Mouse (Mus musculus): ENCODE data around the gene Gm14214. TPM values are rescaled to one million over a fixed set of nuclear protein-coding genes. Genes with fewer than 3 reads are reported as not detected.

Gene Gm14214
- polyA plus RNA-seq (2017; shearing (Covaris generic)): 0.29 TPM

DNA sequence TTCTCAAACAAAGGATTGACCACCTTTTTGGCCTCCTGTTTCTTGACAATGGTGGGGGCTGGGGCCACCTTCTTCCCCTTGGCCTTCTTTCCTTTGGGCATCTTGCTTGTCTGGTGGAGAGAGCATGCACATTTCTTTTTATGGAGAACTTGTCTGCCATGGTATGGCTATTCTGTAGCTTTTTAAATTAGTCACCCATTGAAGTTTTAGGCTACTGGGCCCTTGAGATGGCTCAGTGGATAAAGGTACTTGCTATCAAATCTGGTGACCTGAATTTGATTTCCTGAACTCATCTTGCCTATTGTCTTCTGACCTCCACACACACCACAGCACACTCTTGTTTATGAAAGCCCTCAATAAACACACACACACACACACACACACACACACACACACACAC is at the start of gene Gm14214:
TSS of gene Gm14214 (minus strand) at position 101 of the 400 bp plus-strand sequence.

DNA sequence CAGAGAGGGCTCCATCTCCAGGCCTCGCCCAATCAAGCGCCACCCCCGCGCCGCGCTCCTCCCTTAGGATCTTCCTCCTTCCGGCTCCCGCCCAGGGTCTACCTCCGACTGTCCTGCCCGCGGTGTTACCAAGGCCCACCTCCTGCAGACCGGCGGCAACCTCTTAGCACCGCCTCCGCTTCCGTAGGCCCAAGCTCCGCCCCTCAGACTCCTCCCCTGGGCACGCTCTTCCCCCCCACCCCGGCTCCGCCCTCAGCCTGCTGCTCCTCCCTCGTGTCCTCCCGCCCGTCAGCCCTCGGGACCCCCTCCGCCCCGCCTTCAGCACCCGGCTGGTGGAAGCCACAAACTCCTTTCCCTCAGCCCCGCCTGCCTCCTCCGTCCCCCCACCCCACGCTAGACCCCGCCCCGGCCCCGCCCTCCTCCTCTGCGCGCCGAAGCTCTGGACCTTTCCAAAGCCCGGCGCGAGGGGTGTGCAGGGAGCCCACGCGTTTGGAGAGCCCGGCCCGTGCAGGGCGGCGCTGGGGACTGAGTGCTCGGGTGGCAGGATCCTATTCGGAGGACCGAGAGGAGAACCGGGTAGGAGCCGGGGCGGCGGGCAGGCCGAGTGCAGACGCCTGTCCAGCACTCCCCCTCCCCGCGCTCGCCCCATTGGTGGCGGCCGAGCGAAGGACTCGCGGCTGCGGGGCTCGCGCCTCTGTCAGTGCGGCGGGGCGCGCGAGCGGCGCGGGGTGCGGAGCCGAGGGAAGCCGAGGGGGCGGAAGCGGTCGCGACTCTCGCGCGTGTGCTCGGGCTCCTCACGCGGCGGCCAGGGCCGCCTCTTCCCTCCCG is 21.0 kb upstream of the Gm14214 start, which contains the start of the genes Raly and a:
TSS of gene Raly (plus strand) at position 441 of the 828 bp plus-strand sequence.
TSS of gene a (plus strand) at position 747 of the 828 bp plus-strand sequence.

Other genes starting within 250 kb of the Gm14214 start
- gene 1700003F12Rik, start 222.9 kb downstream of the Gm14214 start, polyA plus RNA-seq (2017; shearing (Covaris generic)): not detected
- not detected for gene Actl10, start 218.3 kb downstream of the Gm14214 start, polyA plus RNA-seq (2017; shearing (Covaris generic))
- 0.63 TPM for gene Necab3, start 211.1 kb downstream of the Gm14214 start, polyA plus RNA-seq (2017; shearing (Covaris generic))
- 2.8 TPM for gene E2f1, start 200.1 kb downstream of the Gm14214 start, polyA plus RNA-seq (2017; shearing (Covaris generic))
- 24.9 TPM for gene Pxmp4, start 166.3 kb downstream of the Gm14214 start, polyA plus RNA-seq (2017; shearing (Covaris generic))
- gene Zfp341, start 156.7 kb downstream of the Gm14214 start, polyA plus RNA-seq (2017; shearing (Covaris generic)): 0.77 TPM
- 0.50 TPM for gene 4930519P11Rik, start 156.6 kb downstream of the Gm14214 start, polyA plus RNA-seq (2017; shearing (Covaris generic))
- 12.1 TPM for gene Chmp4b, start 118.3 kb downstream of the Gm14214 start, polyA plus RNA-seq (2017; shearing (Covaris generic))
- gene Raly, start 21.1 kb upstream of the Gm14214 start, polyA plus RNA-seq (2017; shearing (Covaris generic)): 164 TPM
- 0.37 TPM for gene a, start 21.4 kb upstream of the Gm14214 start, polyA plus RNA-seq (2017; shearing (Covaris generic))
- 53.4 TPM for gene Eif2s2, start 122.9 kb upstream of the Gm14214 start, polyA plus RNA-seq (2017; shearing (Covaris generic))
- 0.18 TPM for gene Gm14226, start 248.2 kb upstream of the Gm14214 start, polyA plus RNA-seq (2017; shearing (Covaris generic))

Measured in CD4-positive, CD25-positive, alpha-beta regulatory T cell (primary cell).